Mouse (Mus musculus) hindbrain, embryonic 10.5 days (tissue): ENCODE results near the gene Myom1. TPM values are rescaled to one million over a fixed set of nuclear protein-coding genes. Genes with fewer than 3 reads are reported as not detected.
A peak's percentile ranks its signal among the peaks of the same experiment; 100 is the strongest.

Experiments used
- DNase-seq: peaks from one replicate; pipeline ENCODE4 v3.0.0-alpha.2; 2017; ENCODE audit warnings: low spot score
- H3K27ac ChIP-seq: fragments of 300-500 bp; sonication (generic); 2 replicates; pipeline ENCODE4 v1.5.1; 2016; ENCODE audit warnings: mild to moderate bottlenecking, moderate library complexity
- H3K27me3 ChIP-seq: fragments of 300-500 bp; sonication (generic); 2 replicates; pipeline ENCODE4 v1.6.1; 2016; ENCODE audit warnings: mild to moderate bottlenecking; ENCODE audit not compliant: poor library complexity, insufficient read depth, severe bottlenecking
- H3K36me3 ChIP-seq: fragments of 300-500 bp; sonication (generic); 2 replicates; pipeline ENCODE4 v1.6.1; 2016; ENCODE audit warnings: mild to moderate bottlenecking, moderate library complexity
- H3K4me1 ChIP-seq: fragments of 300-500 bp; sonication (generic); replicated peaks from 2 replicates; pipeline ENCODE4 v1.6.1; 2016; ENCODE audit warnings: mild to moderate bottlenecking
- H3K4me3 ChIP-seq: fragments of 300-500 bp; sonication (generic); 2 replicates; pipeline ENCODE4 v1.5.1; 2016; ENCODE audit warnings: mild to moderate bottlenecking, moderate library complexity
- H3K9me3 ChIP-seq: fragments of 300-500 bp; sonication (generic); 2 replicates; pipeline ENCODE4 v1.6.1; 2016; ENCODE audit warnings: mild to moderate bottlenecking, moderate library complexity
- WGBS: fragments of 180-500 bp; shearing (Covaris S2); methylation state at CpG from one replicate; pipeline ENCODE4 v1.1.7; 2016; 5-methylcytosine and 5-hydroxymethylcytosine counted together
- polyA plus RNA-seq: library from polyadenylated mRNA; unstranded; fragments of >200 nt; fragmentation: Nextera tagmentation; extraction: Ambion mirVana; gene quantifications from 2 replicates; pipeline ENCODE4 v1.2.1, GENCODE M21; 2016

Gene Myom1
- polyA plus RNA-seq, 1 experiment from 2014 or later, result 0.99 TPM

- WGBS, result 90% methylated on average over 15 of the region's 15 CpGs
Measured at GRCm38 (mm10) chr17:70985501-70986354, 16.7 kb upstream of the Myom1 start.

GRCm38 (mm10) chr17:70986355-70986740, 16.1 kb upstream of the Myom1 start:
- H3K36me3 ChIP-seq, result peaks cover 48% of the 10 kb centered on the region
- 93% methylated on average over 6 of the region's 6 CpGs for WGBS
- no peak for DNase-seq

More at GRCm38 (mm10) chr17:70985501-70986354, 16.7 kb upstream of the Myom1 start:
- H3K27ac ChIP-seq, result no peak overlapping the region
- no peak for DNase-seq
- H3K9me3 ChIP-seq, result no peaks in the 10 kb centered on the region
- H3K36me3 ChIP-seq, result peaks cover 54% of the 10 kb centered on the region
- no peak overlapping the region for H3K4me3 ChIP-seq
- peaks cover 19% of the 10 kb centered on the region for H3K4me1 ChIP-seq
- no peaks in the 10 kb centered on the region for H3K27me3 ChIP-seq

GRCm38 (mm10) chr17:70986831-70987660, 15.4 kb upstream of the Myom1 start:
- no peaks in the 10 kb centered on the region for H3K9me3 ChIP-seq
- H3K4me3 ChIP-seq, result no peak overlapping the region
- peaks cover 45% of the 10 kb centered on the region for H3K36me3 ChIP-seq
- H3K27ac ChIP-seq, result no peak overlapping the region
- no peak for DNase-seq
- no peaks in the 10 kb centered on the region for H3K27me3 ChIP-seq
- H3K4me1 ChIP-seq, result peaks cover 32% of the 10 kb centered on the region
- 94% methylated on average over 15 of the region's 15 CpGs for WGBS

More at GRCm38 (mm10) chr17:70986355-70986740, 16.1 kb upstream of the Myom1 start:
- Histone ChIP-seq H3K4me1 (peaks cover 25% of the 10 kb centered on the region), H3K27me3 (no peaks in the 10 kb centered on the region), H3K4me3 (no peak overlapping the region), H3K9me3 (no peaks in the 10 kb centered on the region), H3K27ac (no peak overlapping the region)

DNA sequence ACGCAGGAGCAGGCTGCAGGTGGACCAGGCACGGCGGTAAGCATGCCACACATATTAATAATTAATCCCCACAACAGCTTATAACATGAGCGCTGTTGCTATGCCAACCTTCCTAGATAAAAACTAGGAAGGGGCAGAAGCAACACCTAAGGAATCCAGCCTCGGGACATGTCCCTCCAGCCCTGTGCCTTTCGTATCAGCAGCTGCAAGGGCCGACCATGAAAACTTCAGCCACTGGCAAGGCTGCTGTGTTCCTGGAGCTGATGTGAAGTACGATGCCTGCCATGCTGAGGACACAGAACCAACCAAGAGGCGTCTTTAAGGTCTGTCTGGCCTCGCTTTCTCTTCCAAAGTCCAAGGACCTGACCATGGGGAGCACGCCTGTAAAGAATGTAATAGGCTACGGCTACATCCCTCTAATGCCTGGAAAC, 14.1 kb upstream of the Myom1 start:
- Histone ChIP-seq H3K27ac (no peak overlapping the region), H3K4me1 (peaks cover 32% of the 10 kb centered on the region), H3K27me3 (no peaks in the 10 kb centered on the region), H3K4me3 (peak overlapping the region; percentile 97; the same call in 1 of the 2 replicates), H3K36me3 (peaks cover 46% of the 10 kb centered on the region), H3K9me3 (no peaks in the 10 kb centered on the region)
- WGBS, result 95% methylated on average over 12 of the region's 12 CpGs
- DNase-seq, result no peak

- WGBS, result 66% methylated on average over 8 of the region's 8 CpGs
- peaks cover 32% of the 10 kb centered on the region for H3K4me1 ChIP-seq
- DNase-seq, result no peak
Measured at GRCm38 (mm10) chr17:70989430-70989829, 13.0 kb upstream of the Myom1 start.

DNA sequence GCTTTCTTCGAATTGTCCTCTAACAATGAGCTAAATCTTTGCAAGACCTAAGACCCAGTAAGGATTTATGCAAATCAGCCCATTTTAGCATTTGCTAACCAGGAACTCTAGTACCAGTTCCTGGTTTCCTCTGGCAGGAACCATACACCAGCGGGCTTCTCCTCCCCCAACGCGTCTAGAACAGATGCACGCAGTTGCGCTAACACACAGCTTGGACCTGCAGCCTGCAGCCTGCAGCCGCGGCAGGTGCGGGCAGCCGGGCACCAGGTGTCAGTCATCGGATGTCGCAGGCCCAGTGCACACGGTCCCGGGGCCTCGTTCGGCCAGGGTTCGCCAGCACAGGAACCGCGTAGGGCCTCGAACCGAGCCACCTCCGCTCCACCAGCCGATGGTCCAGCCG, 12.4 kb upstream of the Myom1 start:
- H3K4me3 ChIP-seq, result peak overlapping the region; percentile 97
- H3K27me3 ChIP-seq, result no peaks in the 10 kb centered on the region
- DNase-seq, result no peak
- peak overlapping the region; percentile 98 for H3K27ac ChIP-seq
- H3K9me3 ChIP-seq, result no peaks in the 10 kb centered on the region
- peaks cover 62% of the 10 kb centered on the region for H3K36me3 ChIP-seq
- peaks cover 32% of the 10 kb centered on the region for H3K4me1 ChIP-seq
- WGBS, result 1% methylated on average over 24 of the region's 24 CpGs

More at GRCm38 (mm10) chr17:70989430-70989829, 13.0 kb upstream of the Myom1 start:
- Histone ChIP-seq H3K27ac (peak overlapping the region; percentile 98), H3K27me3 (no peaks in the 10 kb centered on the region), H3K36me3 (peaks cover 57% of the 10 kb centered on the region), H3K4me3 (peak overlapping the region; percentile 97), H3K9me3 (no peaks in the 10 kb centered on the region)

GRCm38 (mm10) chr17:70990403-70991303, 11.8 kb upstream of the Myom1 start:
- H3K27ac ChIP-seq, result peak overlapping the region; percentile 98
- peaks cover 65% of the 10 kb centered on the region for H3K36me3 ChIP-seq
- H3K4me3 ChIP-seq, result peak overlapping the region; percentile 97
- peak; percentile 90 for DNase-seq
- H3K9me3 ChIP-seq, result no peaks in the 10 kb centered on the region
- under 1% methylated on average over 70 of the region's 70 CpGs for WGBS
- H3K27me3 ChIP-seq, result no peaks in the 10 kb centered on the region
- H3K4me1 ChIP-seq, result peaks cover 32% of the 10 kb centered on the region

DNA sequence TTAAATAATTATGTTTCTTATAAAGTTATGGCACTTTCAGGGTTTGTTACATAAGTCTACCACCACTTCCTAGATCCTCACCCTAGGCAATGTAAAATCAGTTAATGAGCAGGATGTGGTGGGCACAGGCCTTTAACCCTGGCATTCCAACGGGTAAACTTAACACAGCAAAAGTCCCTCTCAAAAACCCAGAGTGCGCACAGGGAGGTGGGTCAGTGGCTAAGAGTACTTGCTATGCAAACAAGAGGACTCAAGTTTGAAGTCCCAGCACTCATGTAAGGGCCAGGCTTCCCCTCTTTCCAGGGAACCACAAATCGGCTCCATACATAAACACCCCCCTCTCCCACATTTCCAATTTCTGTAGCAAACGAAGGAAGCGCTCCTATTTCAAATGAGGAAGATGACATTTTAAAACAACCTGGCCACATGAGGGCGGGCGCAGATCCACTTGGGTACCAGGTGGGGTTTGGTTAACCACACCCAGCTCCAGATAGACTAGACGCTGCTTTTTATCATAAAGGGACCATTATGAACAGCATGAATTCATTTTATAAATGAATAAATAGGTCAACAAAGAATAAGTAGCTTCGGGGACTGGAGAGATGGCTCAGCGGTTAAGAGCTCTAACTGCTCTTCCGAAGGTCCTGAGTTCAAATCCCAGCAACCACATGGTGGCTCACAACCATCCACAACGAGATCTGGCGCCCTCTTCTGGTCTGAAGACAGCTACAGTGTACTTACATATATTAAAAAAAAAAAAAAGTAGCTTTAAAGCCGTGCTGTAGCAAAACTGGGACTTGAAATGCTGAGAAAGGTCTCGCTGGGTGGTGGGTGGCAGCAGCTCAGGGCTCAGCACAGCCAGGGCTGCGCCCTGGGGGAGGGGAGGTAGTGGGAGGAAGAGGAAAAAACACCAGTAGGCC, 10.5 kb upstream of the Myom1 start:
- Histone ChIP-seq H3K4me3 (no peak overlapping the region), H3K9me3 (no peaks in the 10 kb centered on the region), H3K27ac (no peak overlapping the region), H3K36me3 (peaks cover 63% of the 10 kb centered on the region), H3K27me3 (no peaks in the 10 kb centered on the region), H3K4me1 (peaks cover 32% of the 10 kb centered on the region)
- 86% methylated on average over 16 of the region's 16 CpGs for WGBS
- DNase-seq, result no peak

DNA sequence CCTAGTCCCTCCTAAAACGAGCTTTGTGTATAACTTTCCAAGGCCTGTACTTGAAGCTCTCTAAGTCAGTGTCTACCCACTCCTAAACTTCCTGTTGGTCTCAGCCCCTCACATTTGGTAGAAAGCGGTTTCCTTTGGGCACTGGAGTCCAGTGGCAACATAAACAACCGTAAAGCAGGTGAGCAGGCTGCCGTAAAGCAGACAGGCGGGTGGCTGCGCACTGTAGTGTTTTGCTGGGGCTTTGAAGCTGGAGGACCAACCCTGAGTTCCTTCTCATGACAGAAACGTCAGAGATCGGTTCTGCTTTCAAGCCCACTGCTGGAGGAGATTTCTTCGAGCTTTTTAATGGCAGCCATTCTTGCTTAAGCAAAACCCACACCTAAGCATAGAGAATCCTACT, 9.8 kb upstream of the Myom1 start:
- H3K27ac ChIP-seq, result no peak overlapping the region
- peaks cover 62% of the 10 kb centered on the region for H3K36me3 ChIP-seq
- H3K27me3 ChIP-seq, result no peaks in the 10 kb centered on the region
- WGBS, result 90% methylated on average over 9 of the region's 9 CpGs
- no peak for DNase-seq
- H3K9me3 ChIP-seq, result no peaks in the 10 kb centered on the region
- H3K4me3 ChIP-seq, result no peak overlapping the region
- peaks cover 32% of the 10 kb centered on the region for H3K4me1 ChIP-seq

GRCm38 (mm10) chr17:70993385-70993807, 9.0 kb upstream of the Myom1 start:
- H3K9me3 ChIP-seq, result no peaks in the 10 kb centered on the region
- no peak overlapping the region for H3K27ac ChIP-seq
- no peak overlapping the region for H3K4me3 ChIP-seq
- H3K4me1 ChIP-seq, result peaks cover 29% of the 10 kb centered on the region
- WGBS, result 69% methylated on average over 3 of the region's 3 CpGs
- no peak for DNase-seq
- peaks cover 58% of the 10 kb centered on the region for H3K36me3 ChIP-seq
- no peaks in the 10 kb centered on the region for H3K27me3 ChIP-seq

DNA sequence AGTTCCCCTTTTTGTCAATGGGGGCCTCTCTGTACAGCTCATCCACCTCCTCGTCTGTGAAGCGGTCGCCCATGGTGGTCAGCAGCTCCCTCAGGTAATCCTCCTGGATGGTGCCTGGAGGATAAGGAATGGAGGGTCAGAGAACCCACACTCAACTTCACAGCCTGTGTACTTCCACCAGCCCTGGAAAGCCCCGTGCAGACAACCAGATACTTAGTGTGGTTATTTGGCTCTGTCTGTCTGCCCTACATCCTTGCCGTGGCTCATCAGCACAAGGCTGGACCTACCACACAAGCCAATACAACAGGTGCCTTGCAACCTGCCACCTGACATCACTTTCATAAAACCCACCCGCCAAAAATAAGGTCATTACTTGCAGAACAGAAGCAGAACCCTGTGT, 7.8 kb upstream of the Myom1 start:
- 95% methylated on average over 6 of the region's 6 CpGs for WGBS
- Histone ChIP-seq H3K27ac (no peak overlapping the region), H3K9me3 (no peaks in the 10 kb centered on the region), H3K36me3 (peaks cover 52% of the 10 kb centered on the region), H3K4me3 (no peak overlapping the region), H3K27me3 (no peaks in the 10 kb centered on the region), H3K4me1 (peaks cover 19% of the 10 kb centered on the region)
- DNase-seq, result no peak
